In the genomic region with DNA sequence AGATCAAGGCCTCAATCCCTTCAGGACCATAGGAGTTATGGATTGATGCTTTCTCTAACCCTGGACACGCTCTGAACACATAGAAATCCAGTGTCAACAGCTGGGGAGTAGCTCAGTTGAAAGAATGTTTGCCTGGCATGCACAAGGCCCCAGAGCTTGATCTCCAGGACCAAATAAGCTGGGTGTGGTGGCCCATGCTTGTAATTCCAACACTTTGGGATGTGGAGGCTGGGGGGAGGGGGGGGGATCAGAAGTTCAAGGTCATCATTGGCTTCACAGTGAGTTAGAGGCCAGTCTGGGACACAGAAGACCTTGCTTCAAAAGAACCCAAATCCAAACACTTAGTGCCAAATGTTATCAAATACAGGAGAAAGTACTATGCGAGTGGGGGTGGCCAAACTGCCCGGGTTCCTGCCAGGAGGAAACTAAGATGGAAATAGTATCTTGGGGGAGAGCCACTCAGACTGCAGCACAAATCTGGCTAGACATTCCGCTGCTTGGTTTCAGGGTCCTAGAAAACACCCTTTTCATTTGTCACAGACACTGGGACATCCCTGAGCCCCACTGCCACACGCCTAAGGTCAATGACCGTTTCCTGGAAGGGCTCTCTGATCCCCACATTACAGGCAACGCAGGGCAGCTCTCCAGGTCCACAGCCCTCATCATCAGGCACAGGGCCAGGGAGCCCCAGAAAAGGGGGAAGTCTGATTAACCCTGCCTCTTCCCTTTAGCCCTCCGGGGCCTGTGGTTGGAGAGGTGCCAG, we compare ENCODE assay signal across 9 mouse cellular contexts. TPM values are rescaled to one million over a fixed set of nuclear protein-coding genes. Genes with fewer than 3 reads are reported as not detected.
DNase-seq lines count a peak whose midpoint lies in the region; ATAC-seq lines count a peak whose summit lies in the region.
"Had no signal": no experiment of that assay in that cellular context is flagged by ENCODE, and none has a peak within 500 bp of the region (broad histone marks: within the 10 kb centered on the region; RNA-seq: fewer than 3 reads in every experiment).

No protein-coding gene starts in this region.

- peak overlapping the region; percentile 96 for H3K4me2 ChIP-seq in forebrain, embryonic 13.5 days
- peak overlapping the region; percentile 21 for H3K4me2 ChIP-seq in hindbrain, embryonic 11.5 days (replicated peaks; ENCODE audit: low read depth, low read length)
- peak overlapping the region; percentile 90 for H3K4me2 ChIP-seq in limb, embryonic 15.5 days
- H3K4me2 ChIP-seq in midbrain, embryonic 16.5 days (ENCODE audit: low read length) = peak overlapping the region; percentile 89

- DNase-seq in urinary bladder, postnatal 4 days (ENCODE audit: low spot score in 2 of 2) = peak; percentile 64 to 65
- DNase-seq in urinary bladder, postnatal 36 days (ENCODE audit: low spot score in 2 of 2) = no peak
- DNase-seq in hindbrain, embryonic 11.5 days (ENCODE audit: low spot score) = no peak
- no peak for DNase-seq in thymus, postnatal 36 days
- DNase-seq in urinary bladder, postnatal 25 days (ENCODE audit: low spot score) = no peak

- WGBS in forebrain, embryonic 13.5 days = 45% methylated on average over 8 of the region's 8 CpGs
- 55% methylated on average over 8 of the region's 8 CpGs for WGBS in hindbrain, embryonic 11.5 days
- 17% methylated on average over 8 of the region's 8 CpGs for WGBS in limb, embryonic 15.5 days
- 33% methylated on average over 8 of the region's 8 CpGs for WGBS in midbrain, embryonic 16.5 days

- peak overlapping the region; percentile 15; the same call in 1 of the 2 replicates for H3K27ac ChIP-seq in forebrain, embryonic 13.5 days
- no peak overlapping the region for H3K27ac ChIP-seq in hindbrain, embryonic 11.5 days (ENCODE audit: low read depth, low read length)
- peak overlapping the region; percentile 83 for H3K27ac ChIP-seq in limb, embryonic 15.5 days
- H3K27ac ChIP-seq in midbrain, embryonic 16.5 days (ENCODE audit: low read length) = peak overlapping the region; percentile 44

- H3K36me3 ChIP-seq in forebrain, embryonic 13.5 days (ENCODE audit: poor library complexity, severe bottlenecking) = no peaks in the 10 kb centered on the region
- no peaks in the 10 kb centered on the region for H3K36me3 ChIP-seq in hindbrain, embryonic 11.5 days (ENCODE audit: control insufficient read depth, insufficient read depth, low read length)
- 0 out of 2 replicates have a peak, but pooled peaks cover 3% of the 10 kb centered on the region for H3K36me3 ChIP-seq in limb, embryonic 15.5 days
- no peaks in the 10 kb centered on the region for H3K36me3 ChIP-seq in midbrain, embryonic 16.5 days (ENCODE audit: control insufficient read depth, insufficient read depth, low read length)

- no peaks in the 10 kb centered on the region for H3K9me3 ChIP-seq in forebrain, embryonic 13.5 days (replicated peaks)
- H3K9me3 ChIP-seq in hindbrain, embryonic 11.5 days (ENCODE audit: control insufficient read depth, low read length) = no peaks in the 10 kb centered on the region
- H3K9me3 ChIP-seq in limb, embryonic 15.5 days = no peaks in the 10 kb centered on the region
- H3K9me3 ChIP-seq in midbrain, embryonic 16.5 days (replicated peaks; ENCODE audit: control insufficient read depth, low read length, poor library complexity, severe bottlenecking) = no peaks in the 10 kb centered on the region

- H3K27me3 ChIP-seq in forebrain, embryonic 13.5 days = no peaks in the 10 kb centered on the region
- no peaks in the 10 kb centered on the region for H3K27me3 ChIP-seq in hindbrain, embryonic 11.5 days (ENCODE audit: control insufficient read depth, insufficient read depth, low read length)
- no peaks in the 10 kb centered on the region for H3K27me3 ChIP-seq in limb, embryonic 15.5 days
- no peaks in the 10 kb centered on the region for H3K27me3 ChIP-seq in midbrain, embryonic 16.5 days (ENCODE audit: control insufficient read depth, insufficient read depth, low read depth, low read length)

- peaks cover 65% of the 10 kb centered on the region for H3K4me1 ChIP-seq in forebrain, embryonic 13.5 days
- 0 out of 2 replicates have a peak, but pooled peaks cover 7% of the 10 kb centered on the region for H3K4me1 ChIP-seq in hindbrain, embryonic 11.5 days (replicated peaks; ENCODE audit: control insufficient read depth, insufficient read depth, low read length)
- peaks cover 75% of the 10 kb centered on the region for H3K4me1 ChIP-seq in limb, embryonic 15.5 days
- H3K4me1 ChIP-seq in midbrain, embryonic 16.5 days (ENCODE audit: control insufficient read depth, insufficient read depth, low read length) = peaks cover 52% of the 10 kb centered on the region

- peak overlapping the region; percentile 24 for H3K4me3 ChIP-seq in forebrain, embryonic 13.5 days
- H3K4me3 ChIP-seq in hindbrain, embryonic 11.5 days (ENCODE audit: low read depth, low read length) = no peak overlapping the region
- peak overlapping the region; percentile 77 for H3K4me3 ChIP-seq in limb, embryonic 15.5 days
- peak overlapping the region; percentile 85 for H3K4me3 ChIP-seq in midbrain, embryonic 16.5 days (ENCODE audit: low read depth, low read length)
- H3K4me3 ChIP-seq: erythroblast, embryonic 14.5 days had no signal

- peak overlapping the region; percentile 51 for H3K9ac ChIP-seq in forebrain, embryonic 13.5 days
- no peak overlapping the region for H3K9ac ChIP-seq in hindbrain, embryonic 11.5 days (ENCODE audit: low read depth, low read length)
- no peak overlapping the region for H3K9ac ChIP-seq in limb, embryonic 15.5 days
- peak overlapping the region; percentile 52 for H3K9ac ChIP-seq in midbrain, embryonic 16.5 days (ENCODE audit: low read depth, low read length)

- no peak for ATAC-seq in forebrain, embryonic 13.5 days
- no peak for ATAC-seq in hindbrain, embryonic 11.5 days (ENCODE audit: low FRiP score)
- ATAC-seq in limb, embryonic 15.5 days (ENCODE audit: insufficient number of reproducible peaks, low FRiP score, low TSS enrichment, low read depth) = no peak
- no peak for ATAC-seq in midbrain, embryonic 16.5 days

RNA-seq across cellular contexts. Expression of a gene that starts 2.4 kb away (rescaled TPM):
- polyA plus RNA-seq in forebrain, embryonic 13.5 days (2015; fragmentation: Nextera tagmentation; extraction: Ambion mirVana) = 8.0 and 9.4 TPM in 2 replicates
- 16.2 and 16.7 TPM in 2 replicates for polyA plus RNA-seq in hindbrain, embryonic 11.5 days (2014; fragmentation: Nextera tagmentation; extraction: Ambion mirVana)
- 13.1 and 14.5 TPM in 2 replicates for polyA plus RNA-seq in limb, embryonic 15.5 days (2015; fragmentation: Nextera tagmentation; extraction: Ambion mirVana)
- polyA plus RNA-seq in midbrain, embryonic 16.5 days (2015; fragmentation: Nextera tagmentation; extraction: Ambion mirVana) = 10.0 and 10.2 TPM in 2 replicates

RNA-seq across cellular contexts. Expression of a gene that starts 2.6 kb away (rescaled TPM):
- 31.3 and 33.2 TPM in 2 replicates for polyA plus RNA-seq in forebrain, embryonic 13.5 days (2015; fragmentation: Nextera tagmentation; extraction: Ambion mirVana)
- 38.8 and 43.5 TPM in 2 replicates for polyA plus RNA-seq in hindbrain, embryonic 11.5 days (2014; fragmentation: Nextera tagmentation; extraction: Ambion mirVana)
- polyA plus RNA-seq in limb, embryonic 15.5 days (2015; fragmentation: Nextera tagmentation; extraction: Ambion mirVana) = 57.0 and 61.9 TPM in 2 replicates
- 20.4 and 20.6 TPM in 2 replicates for polyA plus RNA-seq in midbrain, embryonic 16.5 days (2015; fragmentation: Nextera tagmentation; extraction: Ambion mirVana)

Comparison
In these comparisons a context has a peak if more than half of its experiments do, and no peak if none do; other contexts are left out.
1. DNase-seq: peak in urinary bladder, postnatal 4 days (2 of 2); none in urinary bladder, postnatal 36 days (0 of 2), hindbrain, embryonic 11.5 days (single experiment), thymus, postnatal 36 days (0 of 2) and urinary bladder, postnatal 25 days (single experiment).
2. H3K4me2 ChIP-seq: peak in every context shown above with its lines; median percentile 96 in forebrain, embryonic 13.5 days; 90 in limb, embryonic 15.5 days; 89 in midbrain, embryonic 16.5 days; 21 in hindbrain, embryonic 11.5 days.
3. H3K9ac ChIP-seq: peak in forebrain, embryonic 13.5 days (single experiment) and midbrain, embryonic 16.5 days (single experiment); none in hindbrain, embryonic 11.5 days (single experiment) and limb, embryonic 15.5 days (single experiment).